Mouse (Mus musculus): ENCODE data around the gene Fhl2. TPM values are rescaled to one million over a fixed set of nuclear protein-coding genes. Genes with fewer than 3 reads are reported as not detected.
"Not testable (repeated sequence)": the region's sequence is repeated elsewhere in the genome, so short reads cannot be mapped to it uniquely, and the experiment has no call there.

Fhl2 gene
- polyA plus RNA-seq, 1 experiment from 2014 or later = 26.2 TPM

DNA sequence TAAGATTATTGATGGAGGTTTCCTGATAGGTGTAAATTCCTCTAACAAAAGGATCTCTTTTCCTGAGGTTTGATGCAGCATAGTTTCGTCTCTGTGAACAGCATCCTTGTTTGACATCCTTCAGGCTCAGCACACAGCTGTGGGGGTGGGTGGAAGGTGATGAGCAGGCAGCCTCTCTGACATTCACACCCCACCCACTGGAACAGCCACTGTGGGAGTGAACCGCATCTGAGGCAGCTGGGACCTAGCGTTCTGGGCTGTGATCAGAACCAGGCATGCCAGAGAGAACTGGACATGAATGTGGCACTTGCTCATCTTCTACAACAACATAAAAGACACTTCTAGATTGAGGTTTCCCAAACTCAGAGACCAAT is 3.1 kb upstream of the Fhl2 start:
- no peak for ATAC-seq
- Histone ChIP-seq H3K9ac (ENCODE audit: low read depth, low read length) (no peak overlapping the region), H3K36me3 (ENCODE audit: control insufficient read depth, insufficient read depth, low read length) (no peaks in the 10 kb centered on the region), H3K4me2 (ENCODE audit: low read length) (no peak overlapping the region), H3K27me3 (ENCODE audit: control insufficient read depth, insufficient read depth, low read depth, low read length) (no peaks in the 10 kb centered on the region), H3K27ac (ENCODE audit: low read length) (no peak overlapping the region), H3K4me1 (ENCODE audit: control insufficient read depth, insufficient read depth, low read length) (no peaks in the 10 kb centered on the region), H3K4me3 (ENCODE audit: low read depth, low read length) (no peak overlapping the region), H3K9me3 (replicated peaks; ENCODE audit: control insufficient read depth, low read length, poor library complexity, severe bottlenecking) (no peaks in the 10 kb centered on the region)
- 85% methylated on average over 3 of the region's 3 CpGs for WGBS

DNA sequence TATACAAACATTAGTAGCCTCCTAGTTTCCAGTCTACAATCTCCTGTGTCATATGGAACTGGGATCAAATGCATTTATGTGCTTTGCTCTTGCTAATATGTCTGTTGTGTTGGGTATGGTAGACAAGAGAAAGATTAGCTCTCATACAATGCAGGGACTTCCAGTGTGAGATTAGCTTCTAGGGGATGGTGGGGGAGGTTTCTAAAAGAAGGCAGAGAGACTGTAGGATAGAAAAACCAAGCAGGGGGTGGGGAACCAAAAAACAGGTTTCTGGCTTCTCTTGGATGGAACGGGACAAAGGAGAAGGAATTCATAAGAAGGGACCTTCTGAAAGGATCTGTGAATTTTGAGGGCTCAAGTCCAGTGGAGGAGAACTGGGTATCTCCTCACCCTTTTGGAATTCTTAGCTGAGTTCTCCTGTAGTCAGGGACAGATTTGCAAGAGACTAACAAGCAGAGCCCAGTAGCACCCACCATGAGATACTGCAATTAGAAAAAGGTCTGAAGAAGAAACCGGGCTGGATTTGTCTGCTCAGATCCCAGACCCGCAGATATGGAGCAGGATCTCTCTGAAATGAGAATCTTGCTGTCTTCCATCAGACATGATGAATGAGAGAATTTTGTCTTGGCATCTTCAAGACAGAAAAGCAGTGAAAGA is 2.6 kb upstream of the Fhl2 start:
- Histone ChIP-seq H3K36me3 (ENCODE audit: control insufficient read depth, insufficient read depth, low read length) (no peaks in the 10 kb centered on the region), H3K27me3 (ENCODE audit: control insufficient read depth, insufficient read depth, low read depth, low read length) (no peaks in the 10 kb centered on the region), H3K27ac (ENCODE audit: low read length) (no peak overlapping the region), H3K9me3 (replicated peaks; ENCODE audit: control insufficient read depth, low read length, poor library complexity, severe bottlenecking) (no peaks in the 10 kb centered on the region), H3K4me2 (ENCODE audit: low read length) (no peak overlapping the region), H3K4me3 (ENCODE audit: low read depth, low read length) (no peak overlapping the region), H3K9ac (ENCODE audit: low read depth, low read length) (no peak overlapping the region), H3K4me1 (ENCODE audit: control insufficient read depth, insufficient read depth, low read length) (no peaks in the 10 kb centered on the region)
- WGBS = 85% methylated on average over 3 of the region's 3 CpGs
- no peak for ATAC-seq

DNA sequence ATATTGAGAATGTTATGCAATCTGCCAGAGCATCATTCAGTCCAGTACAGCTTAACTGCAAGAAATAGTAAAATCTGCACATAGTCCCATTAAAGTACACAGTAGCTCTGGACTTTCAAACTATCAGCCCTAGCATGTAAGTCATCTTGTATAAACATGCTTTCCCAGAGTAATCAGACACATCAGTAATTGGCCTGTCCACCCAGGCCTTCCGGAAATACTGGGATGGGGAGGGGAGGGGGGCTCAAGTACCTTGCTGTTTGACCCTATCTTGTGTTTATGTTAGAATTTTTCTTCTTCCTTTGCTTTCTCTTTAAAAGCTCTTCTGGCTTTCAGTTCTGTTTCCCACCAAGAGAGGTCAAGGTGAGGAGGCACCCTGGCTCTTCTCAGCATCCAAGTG is 725 bp downstream of the Fhl2 start:
- Histone ChIP-seq H3K4me1 (ENCODE audit: control insufficient read depth, insufficient read depth, low read length) (no peaks in the 10 kb centered on the region), H3K9me3 (replicated peaks; ENCODE audit: control insufficient read depth, low read length, poor library complexity, severe bottlenecking) (no peaks in the 10 kb centered on the region), H3K4me3 (ENCODE audit: low read depth, low read length) (no peak overlapping the region), H3K27ac (ENCODE audit: low read length) (no peak overlapping the region), H3K9ac (ENCODE audit: low read depth, low read length) (no peak overlapping the region), H3K36me3 (ENCODE audit: control insufficient read depth, insufficient read depth, low read length) (no peaks in the 10 kb centered on the region), H3K4me2 (ENCODE audit: low read length) (no peak overlapping the region), H3K27me3 (ENCODE audit: control insufficient read depth, insufficient read depth, low read depth, low read length) (no peaks in the 10 kb centered on the region)
- no peak for ATAC-seq
- 79% methylated on average over 1 of the region's 1 CpGs for WGBS

DNA sequence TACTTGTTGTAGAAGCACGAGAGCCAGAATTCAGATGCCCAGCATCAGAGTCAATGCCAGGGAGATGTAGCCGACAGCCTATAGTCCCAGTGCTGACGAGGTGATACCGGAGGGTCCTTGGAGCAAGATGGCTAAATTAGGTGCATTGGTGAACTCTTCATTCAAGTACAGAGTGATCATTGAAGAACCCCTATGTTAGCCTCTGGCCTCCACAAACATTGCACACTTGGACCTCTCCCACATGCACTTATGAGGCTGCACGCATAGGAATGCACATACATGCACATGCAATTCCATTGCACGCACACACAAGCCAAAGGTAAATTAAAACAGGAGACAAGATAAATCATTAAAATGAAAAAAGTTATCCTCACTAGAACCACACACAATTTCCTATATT is 3.4 kb downstream of the Fhl2 start:
- WGBS = 91% methylated on average over 6 of the region's 6 CpGs
- no peak for ATAC-seq
- H3K4me1 ChIP-seq (ENCODE audit: control insufficient read depth, insufficient read depth, low read length) = no peaks in the 10 kb centered on the region
- no peaks in the 10 kb centered on the region for H3K36me3 ChIP-seq (ENCODE audit: control insufficient read depth, insufficient read depth, low read length)
- H3K9ac ChIP-seq (ENCODE audit: low read depth, low read length) = no peak overlapping the region
- no peaks in the 10 kb centered on the region for H3K27me3 ChIP-seq (ENCODE audit: control insufficient read depth, insufficient read depth, low read depth, low read length)
- H3K4me3 ChIP-seq (ENCODE audit: low read depth, low read length) = no peak overlapping the region
- no peaks in the 10 kb centered on the region for H3K9me3 ChIP-seq (replicated peaks; ENCODE audit: control insufficient read depth, low read length, poor library complexity, severe bottlenecking)
- no peak overlapping the region for H3K4me2 ChIP-seq (ENCODE audit: low read length)
- no peak overlapping the region for H3K27ac ChIP-seq (ENCODE audit: low read length)

DNA sequence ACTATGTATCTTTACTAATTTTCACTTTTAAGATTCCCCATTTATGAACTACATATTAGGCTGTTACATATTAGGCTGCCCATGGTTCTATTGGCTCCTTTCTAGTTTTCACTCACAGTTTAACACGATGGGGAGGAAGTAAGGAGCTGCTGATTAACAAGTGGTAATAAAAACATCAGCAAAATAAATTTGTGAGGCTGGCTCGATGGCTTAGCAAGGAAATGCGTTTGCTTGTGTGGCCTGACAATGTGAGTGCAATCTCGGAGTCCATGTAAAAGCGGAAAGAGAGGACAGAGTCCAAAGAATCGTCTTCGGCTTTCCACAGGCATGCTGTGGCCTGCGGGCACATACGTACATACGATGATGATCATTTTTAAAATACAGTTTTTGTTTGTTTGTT is 4.3 kb downstream of the Fhl2 start:
- no peak overlapping the region for H3K4me3 ChIP-seq (ENCODE audit: low read depth, low read length)
- no peaks in the 10 kb centered on the region for H3K9me3 ChIP-seq (replicated peaks; ENCODE audit: control insufficient read depth, low read length, poor library complexity, severe bottlenecking)
- no peaks in the 10 kb centered on the region for H3K4me1 ChIP-seq (ENCODE audit: control insufficient read depth, insufficient read depth, low read length)
- H3K9ac ChIP-seq (ENCODE audit: low read depth, low read length) = no peak overlapping the region
- no peak for ATAC-seq
- no peaks in the 10 kb centered on the region for H3K27me3 ChIP-seq (ENCODE audit: control insufficient read depth, insufficient read depth, low read depth, low read length)
- WGBS = 87% methylated on average over 10 of the region's 10 CpGs
- no peaks in the 10 kb centered on the region for H3K36me3 ChIP-seq (ENCODE audit: control insufficient read depth, insufficient read depth, low read length)
- H3K4me2 ChIP-seq (ENCODE audit: low read length) = no peak overlapping the region
- no peak overlapping the region for H3K27ac ChIP-seq (ENCODE audit: low read length)

DNA sequence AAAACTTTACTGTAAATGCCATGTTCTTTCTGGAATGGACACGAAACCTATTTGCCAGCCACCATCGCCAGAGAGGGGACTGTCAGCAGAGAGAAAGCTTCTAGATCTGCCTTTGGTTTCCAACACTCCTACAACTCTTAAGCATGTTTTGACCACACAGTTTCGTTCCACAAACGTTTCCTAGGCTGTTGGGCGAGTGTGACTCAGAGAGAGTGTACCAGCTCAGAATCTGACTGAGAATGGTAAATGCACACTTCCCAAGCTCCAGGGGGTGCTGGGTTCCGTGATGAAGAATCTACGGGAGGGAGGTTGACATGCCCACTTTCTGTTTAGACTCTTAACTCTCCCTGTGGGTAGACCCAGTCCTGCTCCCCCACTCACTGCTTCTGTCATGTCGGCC is 5.7 kb downstream of the Fhl2 start:
- 85% methylated on average over 8 of the region's 8 CpGs for WGBS
- no peak overlapping the region for H3K4me2 ChIP-seq (ENCODE audit: low read length)
- no peak overlapping the region for H3K4me3 ChIP-seq (ENCODE audit: low read depth, low read length)
- no peaks in the 10 kb centered on the region for H3K36me3 ChIP-seq (ENCODE audit: control insufficient read depth, insufficient read depth, low read length)
- no peaks in the 10 kb centered on the region for H3K27me3 ChIP-seq (ENCODE audit: control insufficient read depth, insufficient read depth, low read depth, low read length)
- no peaks in the 10 kb centered on the region for H3K9me3 ChIP-seq (replicated peaks; ENCODE audit: control insufficient read depth, low read length, poor library complexity, severe bottlenecking)
- H3K9ac ChIP-seq (ENCODE audit: low read depth, low read length) = no peak overlapping the region
- H3K4me1 ChIP-seq (ENCODE audit: control insufficient read depth, insufficient read depth, low read length) = no peaks in the 10 kb centered on the region
- no peak overlapping the region for H3K27ac ChIP-seq (ENCODE audit: low read length)
- ATAC-seq = no peak

DNA sequence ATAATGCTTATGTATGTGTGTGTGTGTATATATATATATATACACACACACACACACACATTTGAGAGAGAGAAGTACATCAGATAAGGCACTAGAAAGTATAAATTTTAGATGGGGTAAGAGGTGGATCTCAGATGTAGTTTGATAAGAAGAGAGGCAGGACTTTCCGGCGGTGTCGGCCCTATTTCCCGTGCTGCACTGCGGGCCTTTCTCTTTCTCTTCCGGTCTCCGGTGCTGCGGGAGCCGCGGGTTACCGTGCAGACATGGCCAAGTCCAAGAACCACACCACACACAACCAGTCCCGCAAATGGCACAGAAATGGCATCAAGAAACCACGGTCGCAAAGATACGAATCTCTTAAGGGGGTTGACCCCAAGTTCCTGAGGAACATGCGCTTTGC is 7.9 kb downstream of the Fhl2 start:
- ATAC-seq; H3K9me3 ChIP-seq (replicated peaks; ENCODE audit: control insufficient read depth, low read length, poor library complexity, severe bottlenecking); H3K4me1 ChIP-seq (ENCODE audit: control insufficient read depth, insufficient read depth, low read length); H3K9ac ChIP-seq (ENCODE audit: low read depth, low read length); H3K27me3 ChIP-seq (ENCODE audit: control insufficient read depth, insufficient read depth, low read depth, low read length); H3K4me3 ChIP-seq (ENCODE audit: low read depth, low read length); H3K4me2 ChIP-seq (ENCODE audit: low read length); H3K27ac ChIP-seq (ENCODE audit: low read length); H3K36me3 ChIP-seq (ENCODE audit: control insufficient read depth, insufficient read depth, low read length): not testable (repeated sequence)
- 95% methylated on average over 10 of the region's 16 CpGs for WGBS

DNA sequence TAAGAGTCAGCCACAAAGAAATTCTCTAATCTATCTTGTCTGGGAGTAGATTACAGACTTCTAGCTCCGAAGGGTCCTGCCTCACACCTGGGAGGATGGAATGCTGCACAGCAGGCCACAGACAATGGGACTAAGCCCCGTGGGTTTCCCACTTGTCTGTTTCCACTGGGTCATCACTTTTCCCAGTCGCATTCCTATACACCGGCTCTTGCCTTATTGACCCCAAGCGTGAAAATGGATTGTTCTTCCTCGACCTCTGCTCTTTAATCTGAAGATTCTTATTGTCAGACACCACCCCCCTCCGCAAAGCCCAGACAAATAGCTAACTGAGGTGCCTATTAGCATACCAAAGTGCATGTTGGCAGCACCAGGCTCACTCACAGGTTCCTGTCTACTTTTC is 10.4 kb downstream of the Fhl2 start:
- no peak overlapping the region for H3K4me2 ChIP-seq (ENCODE audit: low read length)

DNA sequence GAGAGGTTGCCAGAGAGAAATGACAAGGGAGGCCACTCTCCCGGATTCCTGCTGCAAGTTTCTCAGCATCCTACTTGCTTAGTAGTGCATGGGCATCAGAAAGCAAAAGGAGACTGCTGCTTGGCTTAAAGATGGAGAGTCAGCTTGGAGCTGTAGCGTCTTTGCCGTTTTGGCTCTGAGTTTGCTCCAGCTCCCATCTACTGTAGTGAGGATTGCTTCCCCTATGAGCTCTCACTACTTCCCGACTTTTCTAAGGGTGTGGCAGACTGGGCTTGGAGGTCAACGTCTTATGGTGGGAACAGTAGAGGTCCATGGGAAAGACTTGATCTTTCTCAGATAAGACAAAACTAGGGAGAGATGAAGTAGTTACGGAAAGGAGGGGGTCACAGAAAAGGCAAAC is 15.9 kb downstream of the Fhl2 start:
- Histone ChIP-seq H3K9me3 (replicated peaks; ENCODE audit: control insufficient read depth, low read length, poor library complexity, severe bottlenecking) (no peaks in the 10 kb centered on the region), H3K4me3 (ENCODE audit: low read depth, low read length) (no peak overlapping the region), H3K36me3 (ENCODE audit: control insufficient read depth, insufficient read depth, low read length) (no peaks in the 10 kb centered on the region), H3K4me1 (ENCODE audit: control insufficient read depth, insufficient read depth, low read length) (no peaks in the 10 kb centered on the region), H3K27ac (ENCODE audit: low read length) (no peak overlapping the region), H3K9ac (ENCODE audit: low read depth, low read length) (no peak overlapping the region), H3K27me3 (ENCODE audit: control insufficient read depth, insufficient read depth, low read depth, low read length) (no peaks in the 10 kb centered on the region), H3K4me2 (ENCODE audit: low read length) (no peak overlapping the region)
- 92% methylated on average over 6 of the region's 6 CpGs for WGBS
- no peak for ATAC-seq

More for the DNA sequence above, 10.4 kb downstream of the Fhl2 start:
- Histone ChIP-seq H3K9me3 (replicated peaks; ENCODE audit: control insufficient read depth, low read length, poor library complexity, severe bottlenecking) (no peaks in the 10 kb centered on the region), H3K4me3 (ENCODE audit: low read depth, low read length) (no peak overlapping the region), H3K27ac (ENCODE audit: low read length) (no peak overlapping the region), H3K27me3 (ENCODE audit: control insufficient read depth, insufficient read depth, low read depth, low read length) (no peaks in the 10 kb centered on the region), H3K9ac (ENCODE audit: low read depth, low read length) (no peak overlapping the region), H3K36me3 (ENCODE audit: control insufficient read depth, insufficient read depth, low read length) (no peaks in the 10 kb centered on the region), H3K4me1 (ENCODE audit: control insufficient read depth, insufficient read depth, low read length) (no peaks in the 10 kb centered on the region)
- ATAC-seq = no peak
- 4% methylated on average over 7 of the region's 7 CpGs for WGBS

Data from midbrain, embryonic 16.5 days (tissue).